Mouse (Mus musculus): ENCODE measurements around the gene Adamts13.

Adamts13 gene

GRCm38 (mm10) chr2:26973960-26974359 lies 744 bp downstream of the Adamts13 start:
- DNase-seq = no peak

DNA sequence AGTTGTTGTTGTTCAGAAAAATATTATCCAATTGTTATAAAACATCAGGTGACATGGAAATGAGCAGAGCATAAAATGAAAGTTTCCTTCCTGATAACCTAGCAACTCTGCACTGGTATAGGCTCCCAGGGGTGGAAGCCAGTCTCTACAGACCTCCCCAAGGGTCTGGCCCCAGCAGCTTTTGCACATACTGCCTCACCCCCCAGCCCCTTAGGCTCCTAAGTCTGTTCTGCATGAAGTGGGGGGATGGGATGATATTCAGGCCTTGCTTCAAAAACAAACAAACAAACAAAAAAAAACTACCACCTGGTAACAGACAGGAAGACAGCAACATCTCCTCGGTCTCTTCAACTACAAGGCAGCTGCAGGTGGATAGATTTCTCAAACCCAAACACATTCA lies 7.1 kb downstream of the Adamts13 start:
- no peak for DNase-seq

DNA sequence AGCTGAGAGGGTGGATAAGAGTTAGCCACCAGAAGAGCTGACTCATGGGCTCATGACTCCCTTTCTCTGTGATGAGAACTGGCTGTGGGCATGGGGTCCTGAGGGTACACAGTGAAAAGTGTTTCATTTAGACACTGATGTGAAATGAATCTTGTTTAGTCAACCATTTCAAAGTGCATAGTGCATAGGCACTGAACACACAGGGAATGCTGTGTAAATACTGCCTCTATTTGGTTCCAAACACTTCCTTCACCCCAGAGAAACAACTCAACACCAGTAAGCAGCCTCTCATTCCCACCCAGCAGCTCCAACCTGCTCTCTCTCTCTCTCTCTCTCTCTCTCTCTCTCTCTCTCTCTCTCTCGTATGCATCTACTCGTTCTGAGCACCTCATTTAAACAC lies 11.0 kb downstream of the Adamts13 start:
- no peak for DNase-seq

DNA sequence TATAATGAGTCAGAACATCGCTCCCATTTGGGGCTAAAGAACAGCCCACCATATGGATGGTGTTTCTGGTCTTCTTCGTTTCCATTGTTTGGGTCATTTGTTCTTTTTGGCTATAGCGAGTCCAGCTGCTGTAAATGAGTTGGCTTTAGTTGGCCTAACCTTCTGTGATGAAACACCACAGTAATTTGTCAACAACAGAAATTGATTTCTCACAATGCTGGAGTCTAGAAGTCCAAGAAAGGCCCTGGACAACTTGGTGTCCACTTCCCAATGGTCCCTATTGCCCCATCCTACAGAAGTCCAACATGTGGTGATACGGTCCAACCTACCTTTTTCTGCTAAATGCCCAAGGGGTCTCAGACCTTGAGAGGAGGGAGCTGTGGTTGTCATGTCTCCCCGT lies 11.4 kb downstream of the Adamts13 start:
- DNase-seq = no peak

- no peak for DNase-seq
Observed at GRCm38 (mm10) chr2:26993936-26994335, 20.7 kb downstream of the Adamts13 start.

DNA sequence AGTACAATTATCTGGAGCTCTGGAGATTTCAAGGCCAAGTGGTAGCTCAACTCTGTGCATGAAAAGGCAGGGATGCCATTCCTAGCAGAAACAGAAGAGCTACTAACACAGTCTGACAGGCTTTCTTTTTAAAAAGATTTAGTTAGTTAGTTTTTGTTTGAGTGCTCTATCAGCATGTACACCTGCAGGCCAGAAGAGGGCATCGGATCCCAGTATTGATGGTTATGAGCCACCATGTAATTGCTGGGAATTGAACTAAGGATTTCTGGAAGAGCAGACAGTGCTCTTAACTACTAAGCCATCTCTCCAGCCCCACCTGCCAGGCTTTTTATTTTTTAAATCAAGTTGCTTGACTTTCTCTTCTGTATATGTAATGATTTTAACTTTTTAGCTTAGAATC lies 24.3 kb downstream of the Adamts13 start:
- no peak for DNase-seq

GRCm38 (mm10) chr2:26997993-26998392 lies 24.8 kb downstream of the Adamts13 start:
- DNase-seq = no peak

DNA sequence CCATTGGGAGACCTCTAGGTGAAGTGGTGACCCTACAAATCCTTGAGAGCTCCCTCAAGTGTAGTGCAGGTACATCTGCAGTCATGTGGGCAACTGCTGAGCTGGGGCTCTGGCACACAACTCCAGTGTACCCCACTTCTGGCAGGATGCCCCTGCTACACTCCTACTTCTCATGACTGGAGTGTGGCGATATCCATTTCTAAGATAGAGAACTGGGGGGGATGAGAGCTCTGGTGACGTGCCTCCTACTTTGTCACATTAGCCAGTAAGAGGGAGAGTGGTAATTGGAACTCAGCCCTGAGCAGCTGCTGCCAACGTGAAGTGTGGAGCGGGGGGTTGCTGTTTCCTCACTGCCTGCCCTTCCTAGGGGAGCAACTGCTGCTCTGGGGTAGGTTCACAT lies 33.0 kb downstream of the Adamts13 start:
- no peak for DNase-seq

DNA sequence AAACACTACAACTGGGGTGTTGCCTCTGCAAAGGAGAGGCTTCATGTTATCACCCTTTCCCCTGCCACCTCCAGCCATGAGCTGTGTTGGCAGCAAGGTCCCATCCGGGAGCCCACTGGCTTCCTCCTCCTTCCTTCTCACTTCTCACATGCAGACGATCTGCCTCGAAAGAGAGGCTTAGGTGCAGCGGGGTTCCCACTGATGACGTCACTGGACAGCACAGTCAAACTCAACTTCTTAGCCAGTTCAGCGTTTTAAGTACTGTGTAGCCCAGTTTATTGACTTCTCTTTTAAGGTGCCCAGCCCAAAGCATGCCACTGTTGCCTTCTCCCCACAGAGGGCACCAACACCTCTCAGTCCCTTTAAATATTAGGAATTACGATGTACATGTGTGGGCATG lies 34.5 kb downstream of the Adamts13 start:
- DNase-seq = no peak

DNA sequence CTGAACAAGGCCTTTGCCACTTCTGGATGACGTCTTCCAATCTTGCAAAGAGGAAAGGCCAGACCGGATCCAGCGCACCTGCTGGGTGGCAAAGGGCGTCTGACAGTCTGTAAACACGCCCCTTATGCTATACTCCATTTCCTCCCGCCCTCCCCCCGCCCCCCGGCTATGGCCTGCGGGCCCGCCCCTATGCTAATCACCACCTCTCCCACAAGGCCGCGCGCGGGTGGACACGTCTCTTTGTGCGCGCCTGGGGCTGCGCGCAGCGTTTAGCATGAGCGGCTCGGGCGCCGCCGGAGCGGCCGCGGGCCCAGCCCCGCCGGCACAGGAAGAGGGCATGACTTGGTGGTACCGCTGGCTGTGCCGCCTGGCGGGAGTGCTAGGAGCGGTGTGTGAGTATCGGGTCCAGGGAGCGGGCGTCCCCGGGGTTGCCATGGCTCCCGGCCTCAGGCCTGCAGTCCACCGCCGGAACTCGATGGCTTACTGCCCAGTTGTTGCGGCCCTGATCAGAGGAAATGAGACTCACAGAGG lies 36.6 kb downstream of the Adamts13 start, which contains the start of gene Cacfd1:
Gene Cacfd1, plus strand, starts transcription at position 213 of the 531 bp plus-strand sequence.
- peak; percentile 92 to 94 for DNase-seq

DNA sequence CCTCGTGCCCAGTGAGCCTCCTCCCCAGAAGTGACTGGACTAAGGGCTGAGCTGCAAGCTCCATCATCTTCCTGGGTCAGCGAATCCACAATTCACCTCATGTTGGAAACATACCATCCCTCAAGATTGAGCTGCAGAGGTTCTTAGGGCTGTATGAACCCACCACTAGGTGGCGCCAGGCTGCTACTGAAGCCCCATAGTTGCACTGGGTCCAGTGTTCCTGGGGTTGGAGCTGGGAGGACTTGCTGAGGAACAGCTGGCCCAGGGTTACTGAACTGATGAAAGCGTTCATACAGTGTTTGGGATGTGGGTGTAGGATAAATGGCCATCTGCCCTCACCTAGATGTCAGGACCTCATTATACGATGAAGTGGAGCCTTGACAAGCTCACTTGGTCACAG lies 44.6 kb downstream of the Adamts13 start:
- DNase-seq = peak; percentile 70 to 90

DNA sequence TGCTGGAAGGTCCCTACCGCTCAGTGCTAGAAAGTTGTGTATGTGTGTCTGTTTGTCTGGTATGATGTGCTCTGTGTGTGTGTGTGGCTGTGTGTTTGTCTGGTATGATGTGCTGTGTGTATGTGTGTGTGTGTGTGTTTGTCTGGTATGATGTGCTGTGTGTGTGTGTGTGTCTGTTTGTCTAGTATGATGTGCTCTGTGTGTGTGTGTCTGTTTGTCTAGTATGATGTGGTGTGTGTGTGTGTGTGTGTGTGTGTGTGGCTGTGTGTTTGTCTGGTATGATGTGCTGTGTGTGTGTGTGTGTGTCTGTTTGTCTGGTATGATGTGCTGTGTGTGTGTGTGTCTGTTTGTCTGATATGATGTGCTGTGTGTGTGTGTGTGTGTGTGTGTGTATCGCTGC lies 46.3 kb downstream of the Adamts13 start:
- DNase-seq = no peak

GRCm38 (mm10) chr2:27021103-27021502 lies 47.9 kb downstream of the Adamts13 start:
- no peak for DNase-seq

- no peak for DNase-seq
Observed at GRCm38 (mm10) chr2:27022612-27023011, 49.4 kb downstream of the Adamts13 start.

DNA sequence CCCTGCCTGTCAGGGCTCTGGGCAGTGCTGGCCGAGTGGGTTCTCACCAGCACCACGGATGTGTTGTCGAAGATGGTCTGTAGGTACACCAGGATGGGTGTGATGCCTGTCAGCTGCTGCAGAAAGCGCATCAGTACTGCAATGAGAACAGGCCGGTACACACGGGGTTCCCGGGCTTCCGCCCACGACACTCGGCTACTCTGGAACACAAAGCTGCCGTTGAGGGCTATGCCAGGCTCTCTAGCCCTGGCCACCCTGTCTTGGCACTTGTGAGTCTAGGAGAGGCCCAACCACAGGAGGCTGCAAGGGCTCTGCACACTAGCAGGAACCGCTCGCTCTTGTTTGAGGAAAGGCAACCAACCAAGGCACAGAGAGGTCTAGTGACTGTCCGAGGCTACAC lies 50.9 kb downstream of the Adamts13 start:
- DNase-seq = no peak

DNA sequence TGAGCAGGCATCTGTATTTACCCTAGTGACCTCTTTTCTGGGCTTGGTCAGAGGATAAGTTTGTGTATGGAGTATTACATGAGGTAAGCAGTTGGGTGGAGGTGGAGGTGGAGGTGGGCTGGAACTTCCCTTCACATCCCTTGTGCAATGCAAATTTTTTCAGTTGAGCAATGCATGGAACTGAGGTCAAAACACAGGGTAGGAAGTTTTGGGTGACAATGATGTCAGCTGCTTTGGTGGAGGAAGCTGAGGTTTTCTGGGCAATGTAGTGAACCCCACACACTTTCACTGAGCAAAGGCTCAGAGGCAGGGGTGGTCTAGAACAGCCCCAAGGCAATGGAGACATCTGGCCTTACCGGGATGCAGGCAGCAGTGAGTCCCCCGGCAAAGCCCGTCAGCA lies 52.3 kb downstream of the Adamts13 start:
- DNase-seq = no peak

GRCm38 (mm10) chr2:27026332-27026731 lies 53.1 kb downstream of the Adamts13 start:
- no peak for DNase-seq

DNA sequence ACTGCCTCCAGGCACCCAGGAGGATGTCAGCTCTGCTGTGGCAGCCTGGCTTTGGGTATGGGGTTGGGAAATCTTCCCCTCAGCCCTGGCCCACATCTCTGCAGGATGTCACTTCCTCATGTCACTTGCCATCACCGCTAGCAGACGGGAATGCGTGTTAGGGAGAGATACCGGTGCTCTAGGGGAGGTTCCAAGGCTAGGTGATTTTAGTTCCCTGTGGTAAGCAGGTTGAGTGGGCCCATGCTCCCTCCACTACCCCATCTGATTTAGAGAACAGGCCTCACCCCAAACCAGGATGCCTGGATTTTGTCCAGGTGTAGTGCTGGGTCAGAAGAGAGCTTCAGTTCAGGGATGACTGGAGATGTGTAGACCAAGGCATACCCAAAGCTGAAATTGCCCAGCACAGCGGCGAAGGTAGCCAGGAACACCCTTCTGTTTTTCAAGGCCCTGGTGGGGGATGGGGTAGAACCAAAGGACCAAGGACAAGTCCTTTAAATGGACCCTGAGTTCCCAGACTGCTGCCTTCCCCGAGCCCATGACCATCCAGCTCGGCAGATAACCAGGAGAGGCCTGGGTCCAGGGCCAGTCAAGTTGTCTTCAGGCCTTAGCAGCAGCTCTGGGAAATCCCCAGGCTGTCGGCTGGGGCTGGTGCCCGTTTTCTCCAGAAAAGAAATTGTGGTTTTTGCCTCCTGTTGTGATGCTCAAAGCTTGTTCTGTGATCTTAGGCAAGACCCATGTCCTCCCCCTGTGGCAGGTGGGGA lies 53.8 kb downstream of the Adamts13 start:
- DNase-seq = no peak

DNA sequence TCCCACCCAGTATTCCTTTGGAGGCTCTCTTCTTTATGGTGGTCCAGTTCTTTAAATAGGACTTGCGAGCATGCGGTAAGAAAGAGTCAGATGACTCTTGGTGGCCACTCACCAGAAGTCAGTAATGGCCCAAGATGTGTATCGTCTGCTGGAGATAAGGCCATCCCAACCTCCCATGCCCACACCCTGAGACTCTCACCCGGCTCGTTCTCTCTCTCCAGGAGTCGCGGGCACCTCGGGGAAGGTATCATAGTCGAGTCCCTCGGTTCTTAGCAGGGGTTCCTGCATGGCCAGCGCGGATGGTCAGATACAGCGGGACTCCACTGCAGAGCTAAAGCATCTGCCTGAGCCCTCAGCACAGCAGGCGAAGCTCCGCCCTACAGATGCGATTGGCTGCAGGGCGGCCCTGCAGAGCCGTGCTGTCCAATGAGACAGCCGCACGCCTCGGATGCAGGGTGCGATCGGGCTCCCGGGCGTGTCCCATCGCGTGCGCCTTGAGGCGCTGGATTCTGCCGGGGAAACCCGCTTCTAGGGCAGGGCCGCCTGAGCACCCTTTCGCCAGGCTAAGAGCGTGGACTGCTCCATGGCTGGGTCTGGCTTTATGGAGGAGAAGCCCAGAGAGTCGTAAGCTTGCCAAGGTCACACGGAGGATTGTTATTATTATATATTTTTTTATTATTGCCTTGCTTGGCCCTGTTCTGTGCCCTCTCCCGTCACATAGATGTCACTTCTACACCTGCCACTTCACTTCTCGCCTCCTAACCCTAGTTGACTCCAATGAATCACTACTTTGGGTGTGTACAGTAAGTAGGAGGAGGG lies 54.6 kb downstream of the Adamts13 start, which contains the start of gene Slc2a6:
Gene Slc2a6, minus strand, starts transcription at position 381 of the 819 bp plus-strand sequence.
- DNase-seq = peak; percentile 88 to 91

DNA sequence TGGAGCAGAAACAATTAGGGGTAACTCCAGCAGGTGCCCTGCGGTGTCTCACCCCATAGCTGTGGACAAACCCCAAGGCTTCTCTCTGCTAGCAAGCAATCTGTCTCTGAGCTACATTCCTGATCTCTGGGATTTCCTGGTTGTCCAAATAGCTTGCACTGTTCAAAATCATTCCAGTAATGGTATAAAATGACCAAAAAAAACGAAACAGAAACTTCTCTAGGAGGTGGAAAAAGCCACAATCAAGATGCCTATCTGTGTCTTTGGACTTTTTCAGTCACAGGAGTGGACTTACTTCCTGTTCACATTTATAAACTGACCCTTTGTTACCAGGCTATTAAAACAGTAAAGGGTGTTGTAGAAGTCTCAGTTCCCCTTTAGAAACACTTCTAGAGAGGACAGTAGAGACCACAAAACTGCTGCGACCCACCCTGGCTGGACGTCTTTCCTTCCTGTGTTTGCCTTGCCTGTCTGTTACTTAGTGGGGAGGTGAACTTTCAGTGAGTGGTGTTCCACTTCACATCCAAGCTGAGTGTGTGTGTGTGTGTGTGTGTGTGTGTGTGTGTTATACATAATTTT lies 55.3 kb downstream of the Adamts13 start:
- peak; percentile 34 to 35 for DNase-seq

DNA sequence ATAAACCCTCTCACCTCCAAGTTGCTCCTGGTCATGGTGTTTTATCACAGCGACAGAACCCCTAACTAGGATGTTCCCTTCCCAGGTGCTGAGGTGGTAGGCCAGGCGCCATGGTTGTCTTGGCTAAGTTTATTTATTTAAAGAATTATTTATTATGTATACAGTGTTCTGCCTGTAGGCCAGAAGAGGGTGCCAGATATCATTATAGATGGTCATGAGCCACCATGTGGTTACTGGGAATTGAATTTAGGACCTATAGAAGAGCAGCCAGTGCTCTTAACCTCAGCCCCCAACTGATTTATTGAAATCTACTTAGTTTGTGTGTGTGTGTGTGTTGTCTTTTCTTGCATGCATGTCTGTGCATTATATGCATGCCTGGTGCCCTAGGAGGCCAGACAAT lies 59.1 kb downstream of the Adamts13 start:
- DNase-seq = no peak

DNA sequence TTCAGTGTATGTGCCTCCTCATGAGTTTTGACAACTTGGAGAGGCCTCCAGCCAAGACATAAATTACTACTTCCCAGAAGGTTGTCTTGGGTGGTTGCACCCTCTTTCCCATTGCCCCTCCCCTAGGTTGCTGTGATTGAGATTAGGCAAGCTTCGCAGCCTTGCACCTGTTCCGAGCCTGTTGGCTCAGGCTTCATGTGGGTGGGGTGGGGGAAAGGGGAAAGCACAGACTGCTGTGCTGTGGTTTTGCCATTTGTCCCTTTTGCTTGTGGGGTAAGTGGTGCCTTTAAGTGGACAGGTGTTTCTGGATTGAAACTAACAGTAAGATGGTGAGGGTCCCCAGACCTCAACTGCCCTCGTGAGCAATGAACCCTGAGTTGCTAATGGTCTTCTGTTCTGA lies 62.8 kb downstream of the Adamts13 start:
- DNase-seq = no peak

- no peak for DNase-seq
Observed at GRCm38 (mm10) chr2:27037008-27037407, 63.8 kb downstream of the Adamts13 start.
